Comparison of ENCODE assay signal across 9 mouse cellular contexts in genomic region chr3:102275256-102276022, GRCm38 (mm10).
DNase-seq lines count a peak whose midpoint lies in the region; ATAC-seq and TF ChIP-seq lines count a peak whose summit lies in the region.
"Had no signal": no experiment of that assay in that cellular context is flagged by ENCODE, and none has a peak within 500 bp of the region (broad histone marks: within the 10 kb centered on the region; RNA-seq: fewer than 3 reads in every experiment).

No protein-coding gene starts in this region.

- intact Hi-C loops in heart, adult 2 months (cut with DNase I), result no loop called here

- H3K36me3 ChIP-seq in kidney, adult 2 months (ENCODE audit: control insufficient read depth, insufficient read depth, low read length), result no peaks in the 10 kb centered on the region
- no peaks in the 10 kb centered on the region for H3K36me3 ChIP-seq in heart, adult 2 months (ENCODE audit: control insufficient read depth, insufficient read depth, low read length)
- no peaks in the 10 kb centered on the region for H3K36me3 ChIP-seq in kidney, embryonic 15.5 days
- H3K36me3 ChIP-seq in hindbrain, embryonic 14.5 days (replicated peaks; ENCODE audit: control insufficient read depth, insufficient read depth), result no peaks in the 10 kb centered on the region

- no peak overlapping the region for H3K4me3 ChIP-seq in kidney, adult 2 months (ENCODE audit: insufficient read depth, low read depth, low read length)
- H3K4me3 ChIP-seq in heart, adult 2 months, result no peak overlapping the region
- no peak overlapping the region for H3K4me3 ChIP-seq in kidney, embryonic 15.5 days (replicated peaks)
- H3K4me3 ChIP-seq in hindbrain, embryonic 14.5 days (replicated peaks; ENCODE audit: low read length), result no peak overlapping the region

- 0 out of 2 replicates have a peak, but pooled peaks have one; percentile 27 for TF ChIP-seq EP300 in heart, adult 2 months (IDR thresholded peaks at IDR 0.05; ENCODE audit: insufficient read depth, low read depth, low read length)

- no peak for TF ChIP-seq CTCF in kidney, adult 2 months (conservative IDR thresholded peaks at IDR 0.05; ENCODE audit: insufficient read depth, insufficient read length, low read depth, low read length)
- no peak for TF ChIP-seq CTCF in heart, adult 2 months (IDR thresholded peaks at IDR 0.05)

- no peaks in the 10 kb centered on the region for H3K4me1 ChIP-seq in kidney, adult 2 months (ENCODE audit: control insufficient read depth, insufficient read depth, low read length)
- H3K4me1 ChIP-seq in heart, adult 2 months (ENCODE audit: control insufficient read depth, insufficient read depth, low read length), result peaks cover 6% of the 10 kb centered on the region; the same call in 1 of the 2 replicates
- peaks cover 22% of the 10 kb centered on the region for H3K4me1 ChIP-seq in kidney, embryonic 15.5 days
- H3K4me1 ChIP-seq in hindbrain, embryonic 14.5 days (replicated peaks; ENCODE audit: control insufficient read depth, insufficient read depth, low read length), result no peaks in the 10 kb centered on the region

- H3K9ac ChIP-seq in heart, adult 2 months (ENCODE audit: low read depth, low read length), result no peak overlapping the region
- no peak overlapping the region for H3K9ac ChIP-seq in kidney, embryonic 15.5 days
- H3K9ac ChIP-seq in hindbrain, embryonic 14.5 days, result no peak overlapping the region

- peak; percentile 41 for DNase-seq in kidney, adult 2 months
- no peak for DNase-seq in kidney, adult 11 months
- peak; percentile 52 to 67 for DNase-seq in heart, adult 2 months
- peak; percentile 88 for DNase-seq in skeletal muscle tissue, adult 2 months (ENCODE audit: low read depth, low spot score)
- no peak for DNase-seq in cerebellum, adult 9-11 months
- no peak for DNase-seq in hindbrain, embryonic 14.5 days (ENCODE audit: low spot score)
- no peak for DNase-seq in right cerebral cortex, postnatal 14 days
- DNase-seq: right cerebral cortex, adult 18-20 months had no signal

- 65% methylated on average over 7 of the region's 7 CpGs for WGBS in kidney, adult 2 months
- 48% methylated on average over 7 of the region's 7 CpGs for WGBS in heart, adult 2 months
- 49% methylated on average over 7 of the region's 7 CpGs for WGBS in kidney, embryonic 15.5 days
- 87% methylated on average over 7 of the region's 7 CpGs for WGBS in hindbrain, embryonic 14.5 days

- no peak overlapping the region for H3K27ac ChIP-seq in kidney, adult 2 months (ENCODE audit: insufficient read depth, low read depth, low read length)
- no peak overlapping the region for H3K27ac ChIP-seq in heart, adult 2 months
- H3K27ac ChIP-seq in kidney, embryonic 15.5 days, result 0 out of 2 replicates have a peak overlapping the region, but pooled peaks have one; percentile 19
- no peak overlapping the region for H3K27ac ChIP-seq in hindbrain, embryonic 14.5 days

- H3K79me2 ChIP-seq in heart, adult 2 months (replicated peaks; ENCODE audit: control insufficient read depth, insufficient read depth, low read length), result no peaks in the 10 kb centered on the region

- no peak for ATAC-seq in kidney, embryonic 15.5 days (replicated peaks; ENCODE audit: low FRiP score)
- no peak for ATAC-seq in hindbrain, embryonic 14.5 days (ENCODE audit: low FRiP score)

- H3K4me2 ChIP-seq in kidney, embryonic 15.5 days, result no peak overlapping the region
- no peak overlapping the region for H3K4me2 ChIP-seq in hindbrain, embryonic 14.5 days (replicated peaks)

- no peak for TF ChIP-seq POLR2A in kidney, adult 2 months (IDR thresholded peaks at IDR 0.05; ENCODE audit: low read depth, low read length)
- no peak for TF ChIP-seq POLR2A in heart, adult 2 months (IDR thresholded peaks at IDR 0.05; ENCODE audit: insufficient read depth, low read depth, low read length)

- H3K27me3 ChIP-seq in kidney, adult 2 months (replicated peaks; ENCODE audit: control insufficient read depth, insufficient read depth, low read length), result no peaks in the 10 kb centered on the region
- H3K27me3 ChIP-seq in heart, adult 2 months (ENCODE audit: control insufficient read depth, insufficient read depth, low read length), result no peaks in the 10 kb centered on the region
- H3K27me3 ChIP-seq in kidney, embryonic 15.5 days, result peaks cover 5% of the 10 kb centered on the region; the same call in 1 of the 2 replicates
- H3K27me3 ChIP-seq in hindbrain, embryonic 14.5 days (ENCODE audit: control insufficient read depth, insufficient read depth, low read length), result no peaks in the 10 kb centered on the region

- H3K9me3 ChIP-seq in kidney, embryonic 15.5 days (replicated peaks), result no peaks in the 10 kb centered on the region
- H3K9me3 ChIP-seq in hindbrain, embryonic 14.5 days (ENCODE audit: control insufficient read depth, low read length), result no peaks in the 10 kb centered on the region

Comparison
In these comparisons a context has a peak if more than half of its experiments do, and no peak if none do; other contexts are left out.
1. DNase-seq: peak in kidney, adult 2 months (single experiment), heart, adult 2 months (2 of 2) and skeletal muscle tissue, adult 2 months (single experiment); none in kidney, adult 11 months (single experiment), cerebellum, adult 9-11 months (single experiment), hindbrain, embryonic 14.5 days (single experiment) and right cerebral cortex, postnatal 14 days (single experiment).